Mouse (Mus musculus) heart, adult 2 months (tissue): ENCODE measurements around the gene Lancl2.

ENCODE experiments used
- CTCF ChIP-seq: fragments of 200-600 bp; IDR thresholded peaks from 2 replicates; pipeline ENCODE4 v1.8.1; 2022; ENCODE audit warnings: antibody characterized with exemption, mild to moderate bottlenecking, moderate library complexity
- EP300 ChIP-seq: fragments of 200-500 bp; IDR thresholded peaks from 2 replicates; pipeline ENCODE4 v1.6.1; 2011; ENCODE audit warnings: low read depth, low read length, control low read depth; ENCODE audit not compliant: insufficient read depth
- POLR2A ChIP-seq: fragments of 200-500 bp; IDR thresholded peaks from 2 replicates; pipeline ENCODE4 v1.6.1; 2011; ENCODE audit warnings: mild to moderate bottlenecking, low read depth, low read length, control low read depth; ENCODE audit not compliant: insufficient read depth

GRCm38 (mm10) chr6:57684156-57684555 is 18.2 kb upstream of the Lancl2 start:
- TF ChIP-seq CTCF (no peak), EP300 (no peak), POLR2A (no peak)
